Mouse (Mus musculus): ENCODE data around the gene Vangl1. TPM values are rescaled to one million over a fixed set of nuclear protein-coding genes. Genes with fewer than 3 reads are reported as not detected.
"Not testable (repeated sequence)": the region's sequence is repeated elsewhere in the genome, so short reads cannot be mapped to it uniquely, and the experiment has no call there.

Gene Vangl1
- polyA plus RNA-seq, 1 experiment, result 7.7 TPM

- H3K36me3 ChIP-seq (ENCODE audit: control insufficient read depth, insufficient read depth, low read length), result no peaks in the 10 kb centered on the region
- no peak overlapping the region for H3K27ac ChIP-seq (ENCODE audit: insufficient read depth, low read depth, low read length)
- 74% methylated on average over 2 of the region's 2 CpGs for WGBS
- H3K4me3 ChIP-seq (ENCODE audit: low read depth, low read length), result no peak overlapping the region
- no peaks in the 10 kb centered on the region for H3K4me1 ChIP-seq (ENCODE audit: control insufficient read depth, insufficient read depth, insufficient read length, low read length)
- TF ChIP-seq POLR2A (IDR thresholded peaks at IDR 0.05; ENCODE audit: low read depth, low read length) (no peak), CTCF (IDR thresholded peaks at IDR 0.05; ENCODE audit: extremely low read depth, insufficient read length, insufficient replicate concordance, low read depth, low read length) (no peak)
- H3K27me3 ChIP-seq (ENCODE audit: control insufficient read depth, insufficient read depth, low read length), result no peaks in the 10 kb centered on the region; the same call in 1 of the 2 replicates
Measured at GRCm38 (mm10) chr3:102211340-102211739, 6.8 kb upstream of the Vangl1 start.

GRCm38 (mm10) chr3:102210775-102211174, 6.3 kb upstream of the Vangl1 start:
- TF ChIP-seq POLR2A (IDR thresholded peaks at IDR 0.05; ENCODE audit: low read depth, low read length) (no peak), CTCF (IDR thresholded peaks at IDR 0.05; ENCODE audit: extremely low read depth, insufficient read length, insufficient replicate concordance, low read depth, low read length) (peak; percentile 54; the same call in 1 of the 2 replicates)
- 71% methylated on average over 3 of the region's 3 CpGs for WGBS
- Histone ChIP-seq H3K36me3 (ENCODE audit: control insufficient read depth, insufficient read depth, low read length) (no peaks in the 10 kb centered on the region), H3K4me3 (ENCODE audit: low read depth, low read length) (no peak overlapping the region), H3K27me3 (ENCODE audit: control insufficient read depth, insufficient read depth, low read length) (no peaks in the 10 kb centered on the region; the same call in 1 of the 2 replicates), H3K27ac (ENCODE audit: insufficient read depth, low read depth, low read length) (no peak overlapping the region), H3K4me1 (ENCODE audit: control insufficient read depth, insufficient read depth, insufficient read length, low read length) (no peaks in the 10 kb centered on the region)

GRCm38 (mm10) chr3:102208861-102209260, 4.4 kb upstream of the Vangl1 start:
- H3K4me3 ChIP-seq (ENCODE audit: low read depth, low read length), result no peak overlapping the region
- no peaks in the 10 kb centered on the region; the same call in 1 of the 2 replicates for H3K27me3 ChIP-seq (ENCODE audit: control insufficient read depth, insufficient read depth, low read length)
- no peak overlapping the region for H3K27ac ChIP-seq (ENCODE audit: insufficient read depth, low read depth, low read length)
- WGBS, result 76% methylated on average over 6 of the region's 6 CpGs
- H3K36me3 ChIP-seq (ENCODE audit: control insufficient read depth, insufficient read depth, low read length), result no peaks in the 10 kb centered on the region
- TF ChIP-seq CTCF (IDR thresholded peaks at IDR 0.05; ENCODE audit: extremely low read depth, insufficient read length, insufficient replicate concordance, low read depth, low read length) (no peak), POLR2A (IDR thresholded peaks at IDR 0.05; ENCODE audit: low read depth, low read length) (no peak)
- no peaks in the 10 kb centered on the region for H3K4me1 ChIP-seq (ENCODE audit: control insufficient read depth, insufficient read depth, insufficient read length, low read length)

- WGBS, result 37% methylated on average over 7 of the region's 7 CpGs
- H3K4me1 ChIP-seq (ENCODE audit: control insufficient read depth, insufficient read depth, insufficient read length, low read length), result no peaks in the 10 kb centered on the region; the same call in 1 of the 2 replicates
- TF ChIP-seq CTCF (IDR thresholded peaks at IDR 0.05; ENCODE audit: extremely low read depth, insufficient read length, insufficient replicate concordance, low read depth, low read length) (no peak), POLR2A (IDR thresholded peaks at IDR 0.05; ENCODE audit: low read depth, low read length) (no peak)
- no peaks in the 10 kb centered on the region; the same call in 1 of the 2 replicates for H3K27me3 ChIP-seq (ENCODE audit: control insufficient read depth, insufficient read depth, low read length)
- no peaks in the 10 kb centered on the region for H3K36me3 ChIP-seq (ENCODE audit: control insufficient read depth, insufficient read depth, low read length)
- no peak overlapping the region for H3K4me3 ChIP-seq (ENCODE audit: low read depth, low read length)
- H3K27ac ChIP-seq (ENCODE audit: insufficient read depth, low read depth, low read length), result no peak overlapping the region
Measured at GRCm38 (mm10) chr3:102205458-102205830, 951 bp upstream of the Vangl1 start.

GRCm38 (mm10) chr3:102204734-102205457, 403 bp upstream of the Vangl1 start:
- peak overlapping the region; percentile 81 for H3K4me3 ChIP-seq (ENCODE audit: low read depth, low read length)

GRCm38 (mm10) chr3:102203131-102203530, 1.4 kb downstream of the Vangl1 start:
- Histone ChIP-seq H3K4me3 (ENCODE audit: low read depth, low read length) (peak overlapping the region; percentile 81), H3K4me1 (ENCODE audit: control insufficient read depth, insufficient read depth, insufficient read length, low read length) (no peaks in the 10 kb centered on the region; the same call in 1 of the 2 replicates), H3K27ac (ENCODE audit: insufficient read depth, low read depth, low read length) (no peak overlapping the region), H3K27me3 (ENCODE audit: control insufficient read depth, insufficient read depth, low read length) (no peaks in the 10 kb centered on the region; the same call in 1 of the 2 replicates), H3K36me3 (ENCODE audit: control insufficient read depth, insufficient read depth, low read length) (no peaks in the 10 kb centered on the region)
- TF ChIP-seq POLR2A (IDR thresholded peaks at IDR 0.05; ENCODE audit: low read depth, low read length) (no peak), CTCF (IDR thresholded peaks at IDR 0.05; ENCODE audit: extremely low read depth, insufficient read length, insufficient replicate concordance, low read depth, low read length) (no peak)
- WGBS, result 23% methylated on average over 7 of the region's 7 CpGs

More at GRCm38 (mm10) chr3:102204734-102205457, 403 bp upstream of the Vangl1 start:
- 17% methylated on average over 15 of the region's 17 CpGs for WGBS
- not testable (repeated sequence) for H3K27me3 ChIP-seq (ENCODE audit: control insufficient read depth, insufficient read depth, low read length); H3K4me1 ChIP-seq (ENCODE audit: control insufficient read depth, insufficient read depth, insufficient read length, low read length); H3K27ac ChIP-seq (ENCODE audit: insufficient read depth, low read depth, low read length); H3K36me3 ChIP-seq (ENCODE audit: control insufficient read depth, insufficient read depth, low read length)

GRCm38 (mm10) chr3:102199991-102200390, 4.5 kb downstream of the Vangl1 start:
- 65% methylated on average over 4 of the region's 4 CpGs for WGBS
- no peaks in the 10 kb centered on the region for H3K27me3 ChIP-seq (ENCODE audit: control insufficient read depth, insufficient read depth, low read length)
- TF ChIP-seq POLR2A (IDR thresholded peaks at IDR 0.05; ENCODE audit: low read depth, low read length) (no peak), CTCF (IDR thresholded peaks at IDR 0.05; ENCODE audit: extremely low read depth, insufficient read length, insufficient replicate concordance, low read depth, low read length) (no peak)
- H3K4me3 ChIP-seq (ENCODE audit: low read depth, low read length), result no peak overlapping the region
- H3K27ac ChIP-seq (ENCODE audit: insufficient read depth, low read depth, low read length), result no peak overlapping the region
- H3K4me1 ChIP-seq (ENCODE audit: control insufficient read depth, insufficient read depth, insufficient read length, low read length), result peaks cover 3% of the 10 kb centered on the region
- H3K36me3 ChIP-seq (ENCODE audit: control insufficient read depth, insufficient read depth, low read length), result no peaks in the 10 kb centered on the region
